Mouse (Mus musculus) NIH3T3 (cell line): Measurements from ENCODE around the gene Tenm3.

Source experiments
- DNase-seq: peaks from one replicate; pipeline ENCODE4 v3.0.0-alpha.2; 2012; ENCODE audit warnings: low read depth

The Tenm3 gene

DNA sequence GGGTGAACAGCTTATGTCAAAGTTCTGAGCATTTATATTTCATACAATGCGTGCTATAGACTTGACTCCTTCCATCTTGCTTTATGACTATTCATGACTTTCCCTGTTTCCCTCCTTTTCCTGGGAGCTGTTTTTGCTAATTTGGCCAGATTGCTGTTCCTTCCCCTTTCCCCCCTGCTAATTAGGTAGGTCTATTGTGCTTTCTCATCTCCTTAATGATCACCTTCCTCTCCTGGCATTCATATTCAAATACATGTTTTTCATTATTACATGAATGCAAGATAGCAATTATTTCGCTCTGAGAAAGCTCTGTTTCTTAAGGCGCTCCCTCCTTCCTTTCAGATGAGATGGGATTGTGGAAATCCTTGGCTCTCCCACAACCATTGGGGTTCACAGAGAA is 178.6 kb downstream of the Tenm3 start:
- DNase-seq = no peak

DNA sequence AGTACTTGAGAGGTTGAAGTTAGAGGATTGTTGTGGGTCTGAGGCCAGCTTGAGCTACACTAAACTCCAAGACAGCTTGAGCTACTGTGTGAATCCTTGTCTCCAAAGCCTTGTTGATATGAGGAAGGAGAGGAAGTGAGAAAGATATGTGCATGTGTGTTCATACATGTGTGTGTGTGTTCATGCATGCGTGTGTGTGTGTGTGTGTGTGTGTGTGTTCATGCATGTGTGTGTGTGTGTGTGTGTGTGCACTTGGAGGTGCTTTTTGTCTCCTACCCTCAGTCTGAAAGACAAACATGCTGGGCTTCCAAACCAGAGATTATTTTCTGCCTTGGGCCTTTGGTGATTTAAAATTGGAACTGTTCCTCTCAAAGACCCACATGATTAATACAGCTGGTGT is 184.5 kb downstream of the Tenm3 start:
- DNase-seq = no peak

DNA sequence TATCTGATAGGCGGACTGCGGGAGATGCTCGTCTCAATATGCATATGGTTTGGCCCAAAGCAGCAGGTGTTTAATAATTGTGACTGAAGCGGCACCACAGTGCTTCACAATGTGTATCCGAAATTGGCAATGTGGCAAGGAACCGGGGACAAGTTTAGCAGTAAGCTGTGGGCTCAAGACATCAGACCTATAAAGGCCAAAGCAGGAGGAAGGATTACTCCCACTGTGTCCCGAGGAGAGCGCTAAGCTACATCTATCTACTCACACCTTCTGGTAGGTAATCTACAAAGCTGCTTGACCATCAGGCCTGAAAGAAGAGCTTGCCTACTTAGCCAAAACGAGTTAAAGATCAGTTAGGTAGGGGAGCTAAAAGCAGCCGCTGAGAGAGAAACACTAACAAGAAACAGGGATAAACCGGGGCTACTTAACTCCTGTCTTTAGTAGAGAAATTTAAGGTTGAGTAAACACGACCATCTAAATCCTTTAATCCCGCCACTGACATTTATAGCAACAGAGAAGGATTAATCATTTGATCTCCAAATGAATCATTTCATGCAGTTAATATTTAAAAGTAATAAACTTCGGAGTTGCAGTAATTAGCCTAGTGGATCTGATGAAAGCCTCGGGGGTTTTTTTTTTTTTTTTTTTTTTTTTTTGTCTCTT is 188.2 kb downstream of the Tenm3 start:
- DNase-seq = no peak

DNA sequence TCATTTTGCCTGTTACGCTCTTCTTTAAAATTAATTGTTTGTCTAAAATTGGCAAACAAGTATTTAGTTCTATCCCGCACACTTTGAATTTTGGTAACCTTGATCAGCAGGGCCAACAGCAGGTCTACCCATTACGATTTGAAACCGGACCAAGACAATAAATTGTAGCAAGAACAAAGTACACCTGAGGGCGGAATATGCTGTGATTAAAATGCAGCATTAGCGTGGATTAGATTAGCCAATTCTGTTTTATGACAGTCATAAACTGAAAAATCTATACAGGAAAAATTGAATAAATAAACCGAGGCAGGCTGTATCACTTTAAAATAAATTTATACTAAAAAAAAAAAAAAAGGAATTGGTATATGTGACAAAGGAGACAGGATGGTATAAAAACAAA is 193.9 kb downstream of the Tenm3 start:
- no peak for DNase-seq

DNA sequence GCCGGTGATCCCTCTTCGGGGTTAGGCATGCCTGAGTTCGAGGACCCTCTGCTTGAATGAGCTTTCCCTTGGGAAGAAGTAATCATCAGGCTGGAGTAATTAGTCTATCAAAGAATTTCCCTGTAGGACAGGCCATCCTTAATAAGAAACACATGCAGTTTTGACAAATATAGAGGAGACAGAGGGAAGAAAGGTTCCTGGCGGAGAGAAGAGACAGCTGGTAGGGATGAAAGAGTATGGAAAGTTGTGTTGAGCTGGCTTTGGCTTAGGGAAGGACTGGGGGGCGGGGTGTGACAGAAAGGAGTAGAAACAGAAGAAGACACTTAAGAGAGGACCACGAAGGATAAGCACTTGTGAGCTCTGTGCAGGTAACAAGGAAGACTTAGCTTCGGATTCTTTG is 194.3 kb downstream of the Tenm3 start:
- no peak for DNase-seq

DNA sequence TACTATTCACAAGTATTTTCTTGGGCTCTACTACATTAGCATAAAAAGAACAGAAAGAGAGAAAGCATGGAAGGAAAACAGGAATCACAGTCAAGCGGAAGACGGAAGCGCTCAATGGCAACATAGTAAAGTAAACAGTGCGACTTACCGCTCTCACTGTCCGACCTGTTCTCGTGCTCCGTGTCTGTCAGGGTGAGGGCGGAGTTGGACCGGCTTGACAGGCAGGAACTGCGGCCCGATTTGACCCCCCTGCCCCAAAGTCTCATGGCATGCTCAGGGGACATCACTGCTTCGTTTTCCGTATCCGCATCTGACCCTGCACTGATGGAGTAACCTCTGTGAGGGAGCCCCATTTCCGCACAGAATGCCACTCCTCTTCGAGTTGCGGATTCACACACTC is 197.6 kb downstream of the Tenm3 start:
- DNase-seq = no peak

DNA sequence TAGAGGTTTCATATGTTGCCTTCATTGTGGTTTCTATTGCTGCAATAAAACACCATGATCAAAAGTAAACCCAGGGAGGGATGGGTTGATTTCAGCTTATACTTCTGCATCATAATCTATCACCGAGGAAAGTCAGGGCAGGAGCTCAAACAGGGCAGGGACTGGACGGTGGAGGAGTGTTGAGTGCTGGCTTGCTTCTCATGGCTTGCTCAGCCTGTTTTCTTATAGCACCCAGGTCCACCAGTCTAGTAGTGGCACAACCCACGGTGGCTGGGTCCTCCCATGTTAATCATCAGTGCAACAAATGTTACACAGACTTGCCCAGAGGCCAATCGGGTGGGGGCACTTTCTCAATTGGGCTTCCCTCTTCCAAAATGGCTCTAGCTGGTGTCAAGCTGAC is 205.6 kb downstream of the Tenm3 start:
- no peak for DNase-seq

DNA sequence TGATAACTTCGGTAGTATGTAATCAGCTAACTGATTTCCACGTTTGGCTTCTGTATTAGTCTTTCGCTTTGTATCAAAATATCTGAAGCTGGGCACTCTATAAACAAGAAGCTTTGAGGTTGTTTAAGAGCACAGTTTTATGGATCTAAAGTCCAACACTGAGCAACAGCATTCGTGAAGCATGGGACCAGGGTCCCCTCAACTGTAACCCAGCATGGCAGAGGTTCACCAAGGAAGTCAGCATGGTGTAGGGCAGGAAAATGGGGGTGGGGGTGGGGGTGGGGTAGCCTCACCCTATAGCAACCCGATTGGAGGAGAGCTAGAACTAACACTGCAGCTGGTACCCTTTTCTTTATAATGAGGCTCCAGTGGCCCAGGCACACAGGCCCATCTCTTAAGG is 206.8 kb downstream of the Tenm3 start:
- DNase-seq = no peak

DNA sequence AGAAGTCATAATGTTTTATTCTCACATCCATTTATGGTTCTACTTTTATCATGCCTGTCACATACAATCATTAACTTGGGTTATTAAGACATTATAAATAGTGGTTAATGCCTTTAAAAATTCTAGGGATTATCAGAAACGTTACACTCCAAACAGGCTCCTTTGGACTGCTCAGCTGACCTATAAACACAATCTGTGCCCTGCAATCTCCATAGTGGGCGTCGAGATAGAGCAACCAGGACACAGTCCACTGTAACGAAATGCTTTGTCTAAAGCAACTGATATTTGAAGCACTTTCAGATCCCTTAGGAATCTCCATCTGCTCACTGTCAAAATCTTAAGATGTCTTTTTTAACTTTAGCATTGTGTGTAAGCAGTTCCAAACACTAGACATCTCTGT is 207.9 kb downstream of the Tenm3 start:
- DNase-seq = no peak

DNA sequence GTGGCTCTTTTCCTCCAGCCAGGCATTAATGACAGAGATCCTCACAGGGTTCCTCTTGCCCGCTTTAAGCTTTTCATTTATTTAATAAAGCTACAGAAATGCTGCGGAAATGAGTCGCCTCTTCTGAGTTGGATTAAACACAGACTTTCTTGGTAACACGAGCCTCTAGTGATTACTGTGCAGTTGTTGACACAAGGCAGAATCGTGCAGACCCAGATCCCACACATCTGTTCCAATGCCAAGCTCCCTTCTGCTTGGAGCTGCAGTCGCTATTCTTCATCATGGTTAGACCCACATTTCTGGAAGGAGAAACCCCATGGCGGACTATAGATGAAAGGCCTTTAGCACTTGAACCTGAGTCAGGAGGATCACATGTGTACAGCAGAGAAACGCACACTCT is 210.3 kb downstream of the Tenm3 start:
- DNase-seq = no peak

DNA sequence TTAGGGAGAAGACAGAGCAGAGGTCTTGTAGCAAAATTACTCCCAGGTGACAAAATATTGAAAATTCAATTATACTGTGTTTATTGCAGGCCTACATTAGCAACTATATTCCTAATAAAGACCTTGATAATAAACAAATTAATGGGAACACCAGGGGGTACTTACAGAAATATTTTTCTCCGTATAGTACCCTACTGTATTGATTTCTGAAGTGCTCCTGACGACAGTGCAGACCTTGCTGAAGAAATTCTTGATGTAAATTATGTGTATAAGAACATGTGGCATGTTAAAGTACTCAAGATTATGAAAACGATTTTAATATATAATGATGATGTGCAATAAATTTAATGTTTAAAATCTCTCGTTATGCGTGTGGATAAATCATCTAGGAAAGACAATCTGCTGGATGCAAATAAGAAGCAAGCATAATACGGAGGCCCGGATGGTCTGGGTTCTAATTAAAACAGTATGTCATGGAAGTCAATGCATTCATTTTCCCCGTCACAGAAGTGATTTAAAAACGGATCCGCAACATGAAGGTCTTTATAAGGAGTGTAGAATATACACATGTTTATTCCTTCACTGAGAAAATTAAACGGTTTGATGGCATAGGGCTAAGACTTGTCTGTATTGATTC is 221.1 kb downstream of the Tenm3 start:
- DNase-seq = no peak

DNA sequence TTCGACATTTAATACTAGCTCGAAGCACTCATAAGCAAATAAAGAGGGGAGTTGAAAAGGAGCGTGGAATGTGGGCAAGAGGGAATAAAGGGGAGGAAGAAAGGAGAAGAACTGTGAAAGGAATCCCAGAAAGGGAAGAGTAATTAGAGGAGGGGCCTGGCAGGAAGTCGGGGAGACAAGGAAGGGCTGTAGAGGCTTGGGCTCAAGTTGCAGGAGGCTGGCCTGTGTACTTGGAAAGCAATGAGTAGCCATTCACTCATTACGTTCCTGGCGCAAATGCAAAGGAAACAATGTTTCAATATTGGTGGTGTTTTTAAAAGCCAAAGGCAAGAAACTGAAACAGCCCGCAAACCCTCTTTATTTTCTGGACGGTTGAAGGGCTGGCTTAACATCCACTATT is 228.7 kb downstream of the Tenm3 start:
- DNase-seq = no peak

DNA sequence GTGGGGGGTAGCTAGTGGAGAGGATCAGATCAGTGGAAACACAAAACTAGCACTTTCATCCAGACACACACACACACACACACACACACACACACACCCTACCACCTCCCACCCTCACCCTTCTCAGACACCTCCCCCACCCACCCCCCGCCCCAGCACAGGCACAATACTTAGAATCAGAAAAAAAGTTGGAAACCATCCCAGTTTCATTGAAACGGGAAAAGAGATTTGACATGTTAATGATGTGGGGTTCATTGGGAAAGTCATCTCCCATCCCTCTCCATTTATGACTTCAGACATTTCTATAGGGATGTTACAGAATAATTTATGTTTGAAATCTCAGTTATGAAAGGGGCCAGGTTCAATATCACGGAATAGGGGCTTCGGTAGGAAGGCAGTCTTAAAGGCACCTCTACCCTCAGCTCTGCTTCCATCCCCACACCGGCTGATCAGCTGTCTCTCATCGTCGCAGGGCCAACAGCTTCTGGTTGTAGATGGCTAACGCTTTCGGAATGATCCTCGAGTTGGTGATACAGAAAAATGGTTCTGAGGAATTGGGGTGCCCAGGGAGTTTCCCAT is 231.7 kb downstream of the Tenm3 start:
- no peak for DNase-seq

DNA sequence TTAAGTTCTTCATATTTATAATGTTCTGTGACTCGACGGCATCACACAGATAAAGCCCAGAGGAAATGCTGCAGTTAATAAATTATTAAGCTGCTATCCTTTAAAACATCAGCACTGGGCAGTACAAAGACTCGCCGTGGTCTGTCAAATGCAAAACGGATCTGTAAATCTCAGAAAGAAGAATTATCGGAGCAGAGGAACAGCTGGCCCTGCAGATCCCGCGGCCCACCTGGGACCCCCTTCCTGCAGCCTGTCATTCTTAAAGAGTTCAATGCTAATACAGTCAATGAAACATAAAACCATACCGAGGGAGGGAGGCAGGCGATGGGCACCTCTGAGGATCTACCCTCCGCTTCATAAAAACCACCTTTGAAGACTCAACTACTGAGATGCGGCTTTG is 232.6 kb downstream of the Tenm3 start:
- DNase-seq = no peak

DNA sequence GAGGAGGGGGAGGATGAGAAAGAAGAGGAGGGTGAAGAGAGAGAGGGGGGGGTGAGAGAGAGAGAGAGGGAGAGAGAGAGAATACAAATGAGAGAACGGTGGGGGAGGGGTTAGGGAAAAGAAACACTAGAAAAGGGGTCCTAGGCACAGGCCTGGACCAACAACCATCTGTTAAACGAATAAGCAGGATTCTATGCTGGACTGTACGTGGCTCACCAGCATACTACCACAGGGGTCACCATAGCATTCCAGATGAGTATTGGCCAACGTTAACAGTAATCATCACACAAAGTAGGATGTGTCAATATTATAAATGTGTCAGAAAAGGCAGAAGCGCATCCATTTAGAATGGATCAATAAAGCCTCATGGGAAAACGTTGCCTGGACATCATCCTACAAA is 233.4 kb downstream of the Tenm3 start:
- DNase-seq = no peak

DNA sequence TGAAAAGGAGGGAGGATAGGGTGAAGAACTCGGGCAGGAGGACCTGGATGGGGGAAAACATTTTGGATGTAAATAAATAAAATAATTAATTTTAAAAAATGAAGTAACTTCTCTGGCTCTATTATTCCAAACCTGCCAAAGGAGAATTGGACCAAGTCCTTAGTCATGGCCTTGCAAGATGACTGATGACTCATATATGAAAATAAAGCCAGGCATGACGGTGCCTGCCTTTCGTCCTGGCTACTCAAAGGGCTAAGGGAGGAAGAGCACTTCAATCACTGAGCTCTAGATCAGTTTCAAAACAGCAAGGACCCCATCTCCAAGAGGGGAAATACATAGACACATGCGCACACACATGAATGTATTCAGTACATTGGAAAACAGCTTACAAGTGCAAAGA is 234.1 kb downstream of the Tenm3 start:
- DNase-seq = no peak

DNA sequence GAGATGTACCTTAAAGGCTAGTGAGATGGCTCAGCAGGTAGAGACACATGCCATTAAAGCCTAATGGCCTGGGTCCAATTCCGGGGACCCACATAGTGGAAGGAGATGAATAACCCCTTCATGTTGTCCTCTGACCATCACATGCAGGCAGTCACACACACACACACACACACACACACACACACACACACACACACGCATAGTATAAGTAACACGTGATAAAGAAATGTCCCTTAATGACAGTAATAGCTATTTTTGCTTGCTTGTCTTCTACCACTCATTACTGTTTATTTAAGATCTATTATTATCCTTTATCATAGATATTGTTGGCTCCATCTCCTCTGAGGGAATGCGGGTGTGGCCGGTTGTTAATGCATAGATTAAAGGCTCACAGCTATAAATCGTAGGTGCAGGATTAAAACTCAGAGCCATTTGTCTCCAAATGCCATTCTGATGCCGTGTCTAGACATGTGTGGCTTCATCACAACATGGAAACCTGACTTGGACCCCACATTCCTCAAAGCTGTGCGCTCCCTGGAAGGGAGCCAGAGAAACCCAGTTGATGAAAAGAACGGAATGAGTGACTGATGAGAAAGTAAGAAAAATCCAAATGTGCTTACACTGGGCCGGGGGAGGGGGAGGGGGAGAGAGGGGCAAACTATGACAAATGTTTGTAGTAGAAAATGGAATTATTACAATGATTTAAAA is 239.4 kb downstream of the Tenm3 start:
- no peak for DNase-seq

DNA sequence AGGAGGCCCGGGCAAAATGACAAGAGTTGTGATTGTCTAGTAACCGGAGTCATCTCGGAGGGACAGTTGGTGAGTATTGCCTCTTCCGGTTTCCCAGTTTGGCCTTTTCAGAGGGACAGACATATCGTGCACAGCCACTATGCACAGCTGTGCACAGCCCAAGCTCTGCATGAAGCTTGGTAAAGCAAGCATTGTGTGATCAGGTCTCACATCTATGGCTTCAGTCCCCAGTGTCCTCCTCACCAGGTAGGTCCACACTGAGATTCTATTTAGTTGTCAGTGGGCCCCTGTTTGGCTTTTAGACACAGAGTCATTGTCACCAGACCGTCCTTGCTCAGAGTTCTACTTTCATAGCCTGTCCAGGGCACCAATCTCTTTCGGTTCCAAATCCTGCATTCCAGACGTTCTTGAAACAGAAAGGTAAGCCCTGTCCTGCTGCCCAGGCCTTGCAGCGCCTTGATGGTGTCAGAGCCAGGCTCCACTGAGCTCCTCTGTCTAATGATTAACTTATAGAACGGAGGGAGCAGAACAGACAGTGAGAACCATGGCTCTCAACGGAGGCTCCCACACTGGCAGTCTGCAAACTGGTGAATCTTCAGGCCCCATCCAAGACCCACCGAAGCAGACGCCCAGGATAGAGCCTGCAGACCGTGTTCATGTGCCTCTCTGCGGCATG is 240.4 kb downstream of the Tenm3 start:
- DNase-seq = no peak

DNA sequence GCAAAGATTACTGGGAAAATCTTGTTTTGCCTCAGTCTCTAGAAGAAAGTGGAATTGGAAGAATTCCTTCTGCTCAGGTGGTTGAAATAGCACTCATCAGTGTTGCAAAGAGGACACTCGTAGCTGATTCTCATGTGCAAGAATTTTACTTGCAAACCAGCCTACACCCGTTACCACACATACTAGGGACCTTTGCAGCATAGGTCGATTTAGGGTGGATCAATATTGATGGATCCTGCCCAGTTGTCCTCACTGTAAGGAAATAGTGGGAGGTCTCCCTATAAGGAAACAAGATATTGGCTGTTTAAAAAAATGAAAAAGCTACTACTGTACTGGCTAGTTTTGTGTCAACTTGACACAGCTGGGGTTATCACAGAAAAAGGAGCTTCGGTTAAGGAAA is 242.1 kb downstream of the Tenm3 start:
- DNase-seq = no peak

DNA sequence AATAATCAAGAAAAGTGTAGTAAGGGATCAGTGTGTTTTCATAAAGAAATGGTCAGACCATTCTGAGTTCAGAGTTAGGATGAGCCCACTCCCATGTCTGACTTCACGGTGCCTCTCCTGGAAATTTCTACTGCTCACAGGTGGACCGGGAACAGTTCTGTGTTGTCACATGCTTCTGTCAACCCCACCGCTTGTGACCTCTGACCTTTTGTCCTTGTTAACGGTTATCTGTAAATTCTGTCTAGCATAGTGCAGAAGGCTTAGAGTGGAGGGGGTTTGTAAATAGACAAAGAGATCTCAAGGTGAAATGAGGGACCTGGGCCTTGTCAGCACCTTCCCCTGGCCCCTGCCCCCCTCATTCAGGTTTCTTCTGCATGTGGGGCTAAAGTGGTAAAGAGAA is 244.7 kb downstream of the Tenm3 start:
- no peak for DNase-seq

DNA sequence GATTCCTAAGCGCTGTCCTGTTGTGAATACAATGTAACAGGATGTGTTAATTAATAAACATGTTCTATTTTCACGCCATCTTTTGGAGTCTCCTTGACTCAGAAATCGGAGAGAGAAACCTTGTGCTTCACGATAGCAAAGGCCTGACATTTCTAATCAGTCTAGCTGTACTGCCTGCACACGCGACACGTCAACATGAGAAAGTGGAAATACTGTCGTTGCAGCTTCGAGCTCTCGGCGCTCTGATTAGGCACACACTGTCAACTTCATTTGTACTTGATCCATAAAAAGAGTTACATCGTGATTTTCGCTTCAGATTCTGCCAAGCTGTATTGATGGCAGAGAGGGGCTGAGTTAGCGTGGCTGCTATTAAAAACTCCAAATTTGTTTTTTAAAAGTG is 247.4 kb downstream of the Tenm3 start:
- no peak for DNase-seq

DNA sequence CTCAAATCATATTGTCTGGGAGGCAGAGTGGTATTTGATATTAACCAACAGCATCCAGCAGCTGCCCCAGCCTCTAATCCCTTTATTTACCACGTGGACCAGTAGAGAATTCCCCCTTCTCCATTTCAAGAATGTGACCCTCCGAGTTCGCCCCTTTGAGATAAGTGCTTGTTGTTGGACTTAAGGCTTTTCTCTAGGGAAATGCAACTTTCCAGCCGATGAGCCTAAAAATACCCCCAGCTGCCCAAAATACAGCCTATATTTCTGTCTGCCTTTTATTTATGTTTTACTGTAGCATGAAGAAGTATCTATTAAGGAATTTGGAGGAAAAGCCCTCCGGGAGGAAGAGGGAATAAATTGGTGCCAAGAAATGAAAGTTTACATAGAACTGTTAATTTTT is 251.9 kb downstream of the Tenm3 start:
- no peak for DNase-seq

DNA sequence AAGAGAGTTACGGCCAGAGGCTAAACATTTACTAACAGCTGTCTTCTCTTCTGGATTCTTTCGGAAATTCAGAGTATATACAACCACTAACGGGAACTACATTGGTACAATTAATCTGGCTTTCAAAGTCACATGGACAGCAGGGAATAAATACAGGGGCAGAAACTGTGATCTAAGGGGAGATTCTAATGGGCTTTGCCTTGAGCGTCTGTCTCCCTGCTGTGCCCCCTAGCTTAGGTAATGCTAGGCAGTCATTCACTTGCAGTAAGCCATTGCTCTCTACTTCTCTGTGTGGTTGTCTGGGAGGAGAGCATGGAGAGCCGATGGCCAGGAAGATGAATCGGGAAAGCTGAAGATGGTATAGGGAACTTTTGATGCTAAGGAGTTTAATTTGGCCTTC is 264.0 kb downstream of the Tenm3 start:
- no peak for DNase-seq
